Mouse (Mus musculus) midbrain, postnatal 0 days (tissue): Measurements from ENCODE around the gene Gper1. TPM values are rescaled to one million over a fixed set of nuclear protein-coding genes. Genes with fewer than 3 reads are reported as not detected.
A peak's percentile ranks its signal among the peaks of the same experiment; 100 is the strongest.

Experiments used
- ATAC-seq: fragments of 200-750 bp; cut with Nextera tagmentation; 2 replicates; pipeline ENCODE4 v1.8.0; 2017; ENCODE audit warnings: moderate number of reproducible peaks, mild to moderate bottlenecking, moderate TSS enrichment, moderate library complexity; ENCODE audit not compliant: low FRiP score
- DNase-seq: peaks from one replicate; pipeline ENCODE4 v3.0.0-alpha.2; 2015; ENCODE audit warnings: low spot score
- H3K27ac ChIP-seq: fragments of 300-500 bp; sonication (generic); 2 replicates; pipeline ENCODE4 v1.5.1; 2014; ENCODE audit warnings: low read depth, mild to moderate bottlenecking, low read length, mixed read lengths
- H3K27me3 ChIP-seq: fragments of 300-500 bp; sonication (generic); 2 replicates; pipeline ENCODE4 v1.6.1; 2014; ENCODE audit warnings: low read length, control low read depth, mixed read lengths; ENCODE audit not compliant: insufficient read depth
- H3K36me3 ChIP-seq: fragments of 300-500 bp; sonication (generic); 2 replicates; pipeline ENCODE4 v1.6.1; 2014; ENCODE audit warnings: low read length, control low read depth, mixed read lengths; ENCODE audit not compliant: insufficient read depth
- H3K4me1 ChIP-seq: fragments of 300-500 bp; sonication (generic); 2 replicates; pipeline ENCODE4 v1.6.1; 2014; ENCODE audit warnings: mild to moderate bottlenecking, control low read depth, antibody characterized with exemption, low read length, mixed read lengths; ENCODE audit not compliant: insufficient read depth
- H3K4me2 ChIP-seq: fragments of 300-500 bp; sonication (generic); 2 replicates; pipeline ENCODE4 v1.6.1; 2014; ENCODE audit warnings: low read depth, mild to moderate bottlenecking, low read length, mixed read lengths; ENCODE audit not compliant: poor library complexity, severe bottlenecking
- H3K4me3 ChIP-seq: fragments of 300-500 bp; sonication (generic); 2 replicates; pipeline ENCODE4 v1.5.1; 2014; ENCODE audit warnings: low read depth, mild to moderate bottlenecking, low read length, moderate library complexity
- H3K9ac ChIP-seq: fragments of 300-500 bp; sonication (generic); replicated peaks from 2 replicates; pipeline ENCODE4 v1.6.1; 2014; ENCODE audit warnings: mild to moderate bottlenecking, low read length, moderate library complexity, mixed read lengths; ENCODE audit not compliant: poor library complexity, severe bottlenecking
- H3K9me3 ChIP-seq: fragments of 300-500 bp; sonication (generic); 2 replicates; pipeline ENCODE4 v1.6.1; 2016; ENCODE audit warnings: low read length, control low read depth
- CTCF ChIP-seq: IDR thresholded peaks from 2 replicates; pipeline ENCODE4 v1.5.1; 2016; ENCODE audit warnings: antibody characterized with exemption, mild to moderate bottlenecking
- WGBS: fragments of 180-500 bp; shearing (Covaris S2); extraction: QIAGEN DNeasy Blood & Tissue Kit; methylation state at CpG from one replicate; pipeline ENCODE4 v1.1.7; 2014; 5-methylcytosine and 5-hydroxymethylcytosine counted together
- polyA plus RNA-seq: library from polyadenylated mRNA; unstranded; fragments of >200 nt; fragmentation: Nextera tagmentation; extraction: Ambion mirVana; gene quantifications from 2 replicates; pipeline ENCODE4 v1.2.1, GENCODE M21; 2015
- total RNA-seq: library from RNA; depleted of rRNA; stranded (reverse); fragments of >200 nt; gene quantifications from 2 replicates; pipeline ENCODE4 v1.2.3, GENCODE M21; 2014

Gene Gper1
- total and polyA plus RNA-seq, 2 experiments from 2014 or later = 5.8 to 8.9 TPM

DNA sequence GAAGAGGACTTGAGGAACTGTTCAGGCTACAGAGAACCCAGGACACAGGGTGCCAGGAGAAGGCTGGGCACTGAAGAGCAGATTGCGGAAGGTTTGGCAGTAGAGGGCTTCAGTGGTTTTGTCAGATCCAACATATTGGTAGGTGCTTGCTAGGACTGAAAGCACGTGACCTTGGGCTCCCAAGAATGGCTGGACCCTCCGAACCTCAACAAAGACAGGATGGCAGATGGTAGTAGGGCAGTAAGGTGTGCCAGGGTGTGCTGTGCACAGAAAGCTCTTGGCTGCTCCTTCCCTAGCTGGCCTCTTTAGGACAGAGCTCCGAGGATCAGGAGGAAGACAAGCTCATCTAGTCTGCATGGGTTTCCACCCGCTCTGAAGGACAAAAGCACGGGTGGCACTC lies 11.8 kb upstream of the Gper1 start:
- Histone ChIP-seq H3K4me3 (no peak overlapping the region), H3K27me3 (no peaks in the 10 kb centered on the region), H3K4me2 (no peak overlapping the region), H3K9me3 (no peaks in the 10 kb centered on the region), H3K4me1 (no peaks in the 10 kb centered on the region), H3K9ac (no peak overlapping the region), H3K36me3 (0 out of 2 replicates have a peak, but pooled peaks cover 3% of the 10 kb centered on the region), H3K27ac (no peak overlapping the region)
- no peak for TF ChIP-seq CTCF
- ATAC-seq (no peak), DNase-seq (no peak)
- 91% methylated on average over 6 of the region's 6 CpGs for WGBS

DNA sequence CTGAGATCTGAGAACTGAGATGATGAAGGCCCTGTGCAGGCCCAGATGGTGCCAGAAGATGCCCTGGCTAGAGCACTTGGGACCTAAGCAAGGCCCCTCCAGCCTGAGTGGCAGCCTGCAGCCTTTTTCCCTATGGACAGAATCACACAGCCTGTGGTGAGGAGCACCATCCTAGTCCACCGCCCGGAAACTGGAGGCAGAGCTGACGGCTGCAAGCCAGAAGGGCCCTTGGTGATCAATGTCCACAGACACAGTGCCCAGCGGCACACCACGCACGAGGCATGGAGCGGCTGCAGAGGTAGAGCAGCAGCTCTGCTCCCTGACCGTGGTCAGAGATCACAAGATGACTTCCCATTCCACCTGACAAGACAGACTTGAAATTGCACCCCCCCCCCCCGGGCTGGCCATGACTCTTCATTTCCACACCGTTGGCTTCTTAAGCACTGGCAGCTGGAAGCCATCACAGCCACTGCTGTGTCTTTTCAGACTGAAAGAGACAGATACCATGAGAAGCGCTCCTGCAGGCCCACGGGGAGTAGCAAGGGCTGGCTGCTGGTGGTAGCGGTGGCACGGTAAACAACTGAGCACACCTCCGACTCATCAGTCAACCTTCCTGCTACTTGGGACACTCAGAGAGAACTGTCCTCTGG lies 11.2 kb upstream of the Gper1 start:
- no peak for ATAC-seq
- no peak for TF ChIP-seq CTCF
- H3K27me3 ChIP-seq = no peaks in the 10 kb centered on the region
- H3K4me1 ChIP-seq = no peaks in the 10 kb centered on the region
- H3K9me3 ChIP-seq = no peaks in the 10 kb centered on the region
- H3K4me2 ChIP-seq = no peak overlapping the region
- H3K27ac ChIP-seq = no peak overlapping the region
- 78% methylated on average over 15 of the region's 15 CpGs for WGBS
- no peak for DNase-seq
- no peak overlapping the region for H3K9ac ChIP-seq
- 0 out of 2 replicates have a peak, but pooled peaks cover 3% of the 10 kb centered on the region for H3K36me3 ChIP-seq
- H3K4me3 ChIP-seq = no peak overlapping the region

DNA sequence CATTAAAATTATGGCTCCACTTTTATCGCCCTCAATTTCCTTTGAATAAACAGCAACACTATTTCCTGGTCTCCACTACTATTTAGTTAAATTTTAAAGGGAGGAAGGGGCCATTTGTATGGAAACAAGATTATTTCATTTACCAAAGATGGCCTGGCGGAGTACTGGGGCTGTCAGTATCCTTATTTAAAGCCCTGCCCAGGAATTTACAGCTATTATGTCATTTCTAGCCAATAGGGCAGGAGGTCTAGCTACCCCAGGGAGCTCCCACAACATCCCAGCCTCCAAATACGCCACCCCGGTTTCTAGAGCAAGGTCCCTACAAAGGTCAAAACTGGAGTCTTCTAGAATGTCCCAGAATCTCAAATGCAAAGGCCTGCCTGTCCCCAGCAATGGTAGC lies 9.4 kb upstream of the Gper1 start:
- Histone ChIP-seq H3K4me3 (no peak overlapping the region), H3K4me2 (no peak overlapping the region), H3K9me3 (no peaks in the 10 kb centered on the region), H3K27ac (no peak overlapping the region), H3K36me3 (0 out of 2 replicates have a peak, but pooled peaks cover 3% of the 10 kb centered on the region), H3K4me1 (no peaks in the 10 kb centered on the region), H3K27me3 (no peaks in the 10 kb centered on the region), H3K9ac (no peak overlapping the region)
- DNase-seq = no peak
- no peak for ATAC-seq
- no peak for TF ChIP-seq CTCF
- 86% methylated on average over 4 of the region's 4 CpGs for WGBS

DNA sequence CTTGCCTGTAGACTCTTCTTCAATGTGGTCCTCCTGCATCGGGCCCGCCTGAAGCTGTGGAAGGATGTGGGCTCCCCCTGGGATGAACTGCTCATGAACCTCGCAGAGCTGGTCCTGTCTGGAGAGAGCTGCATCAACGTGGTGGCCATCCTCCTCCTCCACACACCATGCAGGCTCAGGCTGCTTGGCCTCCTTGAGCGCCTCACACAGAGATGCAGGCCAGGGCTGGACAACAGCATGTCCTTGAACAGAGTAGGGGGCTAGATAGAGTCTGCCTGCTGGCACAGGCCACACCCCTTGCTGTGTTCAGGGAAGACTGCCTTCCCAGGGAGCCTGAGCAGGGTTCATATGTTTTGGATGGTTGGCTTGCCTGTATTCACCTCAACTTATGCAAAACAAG lies 8.0 kb upstream of the Gper1 start:
- Histone ChIP-seq H3K36me3 (0 out of 2 replicates have a peak, but pooled peaks cover 3% of the 10 kb centered on the region), H3K4me2 (no peak overlapping the region), H3K9me3 (no peaks in the 10 kb centered on the region), H3K27me3 (no peaks in the 10 kb centered on the region), H3K9ac (no peak overlapping the region), H3K27ac (no peak overlapping the region), H3K4me1 (no peaks in the 10 kb centered on the region), H3K4me3 (no peak overlapping the region)
- 89% methylated on average over 5 of the region's 5 CpGs for WGBS
- ATAC-seq = no peak
- DNase-seq = no peak
- TF ChIP-seq CTCF = no peak

DNA sequence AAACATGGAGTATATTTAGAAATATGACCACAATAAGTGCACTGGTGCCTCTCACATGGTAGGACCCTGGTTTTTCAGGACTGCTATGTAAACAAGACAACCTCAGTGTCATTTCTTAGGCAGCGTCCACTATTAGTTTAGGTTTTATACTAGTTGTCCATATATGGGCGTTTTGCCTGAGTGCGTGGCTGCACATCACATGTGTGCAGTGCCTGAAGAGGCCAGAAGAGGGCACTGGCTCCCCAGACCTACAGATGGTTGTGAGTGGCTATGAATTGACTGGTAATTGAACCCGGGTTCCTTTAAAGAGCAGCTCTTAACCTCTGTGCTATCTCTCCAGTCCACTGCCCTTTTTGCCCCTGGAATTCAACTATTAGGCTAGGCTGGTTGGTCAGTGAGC lies 6.0 kb upstream of the Gper1 start:
- no peak overlapping the region for H3K9ac ChIP-seq
- ATAC-seq (no peak), DNase-seq (no peak)
- no peaks in the 10 kb centered on the region for H3K9me3 ChIP-seq
- no peaks in the 10 kb centered on the region for H3K27me3 ChIP-seq
- no peak overlapping the region for H3K27ac ChIP-seq
- H3K4me3 ChIP-seq = no peak overlapping the region
- H3K4me1 ChIP-seq = no peaks in the 10 kb centered on the region
- H3K36me3 ChIP-seq = 0 out of 2 replicates have a peak, but pooled peaks cover 3% of the 10 kb centered on the region
- WGBS = 98% methylated on average over 4 of the region's 4 CpGs
- H3K4me2 ChIP-seq = no peak overlapping the region
- peak; percentile 58 for TF ChIP-seq CTCF

DNA sequence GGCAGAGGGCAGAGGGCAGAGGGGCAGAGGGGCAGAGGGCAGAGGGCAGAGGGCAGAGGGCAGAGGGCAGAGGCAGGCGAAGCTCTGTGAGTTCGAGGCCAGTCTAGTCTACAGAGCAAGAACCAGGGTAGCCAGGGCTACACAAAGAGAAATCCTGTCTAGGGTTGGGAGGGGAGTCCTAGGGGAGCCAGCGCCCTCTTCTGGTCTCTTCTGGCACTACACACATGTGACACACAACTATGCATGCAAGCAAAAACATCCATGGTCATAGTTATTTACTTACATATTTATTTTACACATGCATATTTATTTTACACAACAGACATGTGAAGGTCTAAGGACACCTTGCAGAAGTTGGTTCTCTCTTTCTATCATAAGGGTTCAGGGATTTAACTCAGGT lies 5.5 kb upstream of the Gper1 start:
- H3K27me3 ChIP-seq = no peaks in the 10 kb centered on the region
- H3K4me3 ChIP-seq = no peak overlapping the region
- 86% methylated on average over 3 of the region's 3 CpGs for WGBS
- H3K9me3 ChIP-seq = no peaks in the 10 kb centered on the region
- peak; percentile 19; the same call in 1 of the 2 replicates for TF ChIP-seq CTCF
- DNase-seq (no peak), ATAC-seq (no peak)
- 0 out of 2 replicates have a peak, but pooled peaks cover 3% of the 10 kb centered on the region for H3K36me3 ChIP-seq
- no peak overlapping the region for H3K4me2 ChIP-seq
- no peak overlapping the region for H3K9ac ChIP-seq
- no peak overlapping the region for H3K27ac ChIP-seq
- no peaks in the 10 kb centered on the region for H3K4me1 ChIP-seq
